Mouse (Mus musculus) spleen, adult 18-20 months (tissue): ENCODE data around the gene Sumo3.

ENCODE experiments used
- DNase-seq, 2 experiments: peaks; one replicate each; pipeline ENCODE4 v3.0.0; 2022; ENCODE audit warnings: mixed read lengths in 2 of 2

Sumo3 gene

GRCm38 (mm10) chr10:77589749-77590148 is 16.1 kb upstream of the Sumo3 start:
- no peak for DNase-seq

- peak; percentile 44 to 67 for DNase-seq
Measured at GRCm38 (mm10) chr10:77590812-77591211, 15.1 kb upstream of the Sumo3 start.

- DNase-seq = no peak
Measured at GRCm38 (mm10) chr10:77591546-77591945, 14.4 kb upstream of the Sumo3 start.

- no peak for DNase-seq
Measured at GRCm38 (mm10) chr10:77596060-77596459, 9.8 kb upstream of the Sumo3 start.

DNA sequence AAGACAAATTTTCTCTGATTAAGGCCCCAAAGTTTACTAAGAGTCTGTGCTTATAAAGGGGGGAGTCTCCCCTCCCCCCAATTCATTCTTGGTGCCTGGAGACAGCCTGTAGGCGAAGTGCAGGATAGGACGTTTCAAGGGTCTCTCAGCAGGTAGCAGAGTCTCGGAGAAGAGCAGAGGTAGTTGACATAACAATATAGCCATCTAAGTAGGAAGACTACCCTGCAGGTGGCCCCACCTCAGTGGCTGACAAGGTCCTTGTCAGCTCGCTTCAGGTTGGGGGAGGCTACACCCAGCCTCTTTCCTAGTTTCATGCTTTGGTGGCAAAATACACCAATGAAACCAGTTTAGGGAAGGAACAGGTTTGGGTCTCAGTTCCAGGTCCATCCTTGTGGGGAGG is 2.9 kb upstream of the Sumo3 start:
- no peak for DNase-seq

GRCm38 (mm10) chr10:77604111-77604510 is 1.8 kb upstream of the Sumo3 start:
- no peak for DNase-seq

GRCm38 (mm10) chr10:77604958-77605357 is 939 bp upstream of the Sumo3 start:
- DNase-seq = no peak

DNA sequence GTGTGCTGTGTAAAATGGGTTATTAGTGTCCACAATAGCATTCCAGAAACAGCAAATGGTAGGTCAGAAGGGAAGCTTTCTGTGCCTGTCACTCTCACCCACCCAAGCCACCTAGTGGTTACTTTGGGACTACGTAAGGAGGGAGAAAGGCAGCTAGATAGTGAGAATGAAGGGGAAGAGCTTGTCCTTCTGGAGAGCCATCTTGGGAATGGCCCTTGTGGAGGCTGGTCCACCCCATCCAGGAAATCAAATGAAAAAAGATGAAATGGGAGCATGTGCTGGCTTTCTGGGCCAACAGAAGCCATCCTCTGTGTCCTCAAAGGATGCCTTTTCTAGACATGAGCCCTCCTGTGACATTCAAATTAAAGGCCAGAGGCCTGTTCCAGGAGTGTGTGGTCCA is 529 bp upstream of the Sumo3 start:
- DNase-seq = peak in 1 of 2 experiments; percentile 36

DNA sequence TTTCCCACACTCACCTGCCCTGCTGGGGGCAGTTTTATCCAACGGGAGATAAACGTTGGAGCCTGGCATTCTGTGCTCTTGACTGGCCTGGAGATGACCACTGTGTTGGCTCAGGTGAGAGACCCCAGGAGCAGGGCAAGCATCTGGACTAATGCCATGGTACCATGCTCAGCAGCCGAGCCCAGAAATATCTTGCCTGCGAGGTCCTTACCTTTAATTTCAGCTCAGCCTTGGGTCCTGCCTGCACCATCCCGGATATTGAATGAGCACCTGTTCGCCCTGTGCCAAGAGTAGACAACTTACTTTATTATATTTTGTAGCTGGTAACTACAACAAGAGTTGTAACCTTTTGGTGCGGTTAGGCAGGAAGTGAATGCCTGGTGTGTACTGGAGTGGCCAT is 958 bp downstream of the Sumo3 start:
- peak in 1 of 2 experiments; percentile 23 for DNase-seq

DNA sequence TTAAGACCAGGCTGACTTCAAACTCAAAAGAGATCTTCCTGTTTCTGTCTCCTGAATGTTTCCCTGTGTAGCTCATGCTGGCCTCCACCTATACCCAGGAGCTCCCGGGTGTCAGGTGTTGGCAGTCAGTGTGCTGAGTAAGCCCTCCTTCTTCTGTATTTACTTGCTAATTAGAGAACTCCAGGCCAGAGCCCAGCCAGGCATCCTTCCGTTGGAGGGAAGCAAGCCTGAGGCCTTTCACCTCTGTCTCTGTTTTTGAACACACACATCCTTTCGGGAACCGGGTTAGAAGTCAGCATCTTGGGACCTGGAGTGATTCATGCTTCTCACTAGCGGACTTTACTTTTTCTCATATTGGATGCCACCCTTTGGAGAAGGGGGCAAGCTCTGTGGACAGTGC is 1.5 kb downstream of the Sumo3 start:
- no peak for DNase-seq

- no peak for DNase-seq
Measured at GRCm38 (mm10) chr10:77608589-77608988, 2.7 kb downstream of the Sumo3 start.

DNA sequence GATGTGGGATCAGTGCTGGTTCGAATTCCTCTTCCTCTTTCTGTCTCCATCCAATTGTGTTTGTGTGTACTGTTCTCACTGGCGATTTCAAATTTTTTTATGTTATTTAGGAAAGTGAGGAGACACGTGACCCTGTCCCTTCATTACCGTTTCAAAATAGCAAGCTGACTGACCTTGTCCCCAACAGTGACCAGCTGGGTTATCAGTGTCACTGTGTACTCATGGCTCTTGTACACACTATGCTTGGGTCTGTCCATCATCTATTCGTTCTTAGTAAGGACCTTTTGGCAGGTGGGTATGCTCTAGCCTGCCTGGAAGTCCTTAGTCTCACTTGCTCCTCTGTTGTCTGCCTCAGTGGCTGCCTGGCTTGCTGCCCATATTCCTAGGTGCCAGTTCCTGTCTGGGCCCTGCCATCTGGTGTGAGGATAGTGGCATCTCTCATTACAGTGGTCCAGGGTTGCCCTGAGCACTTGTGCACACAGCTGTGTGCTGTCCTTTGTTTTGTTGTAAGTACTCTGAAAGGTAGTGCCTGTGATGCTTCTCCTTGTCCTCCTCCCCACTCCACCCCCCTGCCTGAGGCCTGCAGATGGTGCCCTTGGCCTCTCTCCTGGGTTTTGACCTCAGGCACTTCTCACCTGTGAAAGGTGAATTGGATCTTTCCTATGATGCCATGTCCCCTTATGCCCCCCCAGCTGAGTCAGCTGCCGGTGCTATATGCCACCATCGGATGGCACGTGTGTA is 4.5 kb downstream of the Sumo3 start:
- DNase-seq = no peak

DNA sequence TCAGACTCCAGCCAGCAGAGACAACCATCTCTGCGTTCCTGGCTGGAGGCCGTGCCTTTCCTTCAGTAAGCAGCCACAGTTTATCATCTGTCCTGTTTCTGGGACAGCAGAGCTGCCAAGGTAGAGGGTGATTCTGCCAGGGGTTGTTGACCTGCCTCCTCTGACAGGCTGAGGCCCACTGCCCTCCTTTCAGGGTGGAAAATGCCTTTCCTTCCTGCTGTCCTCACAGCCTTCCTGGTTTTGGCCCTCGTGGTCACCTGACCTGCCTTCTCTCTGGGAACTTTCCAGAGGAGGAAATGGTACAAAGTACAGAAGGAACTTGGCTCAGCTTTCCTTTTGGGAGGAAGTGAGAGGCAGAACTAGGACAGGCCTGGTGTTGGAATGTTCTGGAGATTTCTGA is 7.5 kb downstream of the Sumo3 start:
- DNase-seq = no peak

DNA sequence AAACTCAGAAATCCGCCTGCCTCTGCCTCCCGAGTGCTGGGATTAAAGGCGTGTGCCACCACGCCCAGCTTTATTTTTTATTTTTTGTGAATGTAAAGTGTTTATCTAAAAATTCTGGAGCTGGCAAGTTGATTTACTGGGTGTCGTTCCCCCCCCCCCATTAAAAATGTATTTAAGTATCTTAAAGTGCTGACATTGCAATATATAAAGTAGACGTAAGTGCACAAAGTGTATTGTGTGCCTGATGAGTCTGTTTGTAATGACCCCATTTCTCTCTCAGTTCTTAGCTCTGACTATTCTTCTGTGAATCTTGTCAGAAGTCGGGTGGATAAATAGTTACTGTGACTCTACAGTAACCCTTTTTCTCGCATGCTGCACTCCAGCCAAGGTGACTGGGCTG is 9.8 kb downstream of the Sumo3 start:
- no peak for DNase-seq

- DNase-seq = no peak
Measured at GRCm38 (mm10) chr10:77616166-77616565, 10.3 kb downstream of the Sumo3 start.

DNA sequence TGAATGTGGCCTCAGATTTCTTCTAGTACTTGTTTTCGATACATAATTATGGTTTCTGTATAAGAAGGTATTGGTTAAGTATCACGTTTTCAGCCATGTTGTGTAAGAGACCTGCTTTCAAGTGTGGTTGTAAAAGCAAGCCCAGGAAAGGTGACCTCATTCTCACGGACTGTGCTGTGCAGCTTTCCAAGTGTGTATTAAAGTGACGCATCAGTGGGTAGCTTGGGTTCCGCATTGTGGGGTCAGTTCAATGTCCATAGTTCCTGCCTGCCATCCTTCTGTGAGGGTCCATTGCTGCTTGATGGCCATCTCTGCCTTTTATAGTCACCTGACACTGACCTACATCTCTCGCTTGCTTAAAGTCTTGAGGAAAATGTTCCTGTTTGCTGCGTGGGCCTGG is 11.0 kb downstream of the Sumo3 start:
- DNase-seq = no peak

GRCm38 (mm10) chr10:77621546-77621945 is 15.6 kb downstream of the Sumo3 start:
- DNase-seq = no peak

DNA sequence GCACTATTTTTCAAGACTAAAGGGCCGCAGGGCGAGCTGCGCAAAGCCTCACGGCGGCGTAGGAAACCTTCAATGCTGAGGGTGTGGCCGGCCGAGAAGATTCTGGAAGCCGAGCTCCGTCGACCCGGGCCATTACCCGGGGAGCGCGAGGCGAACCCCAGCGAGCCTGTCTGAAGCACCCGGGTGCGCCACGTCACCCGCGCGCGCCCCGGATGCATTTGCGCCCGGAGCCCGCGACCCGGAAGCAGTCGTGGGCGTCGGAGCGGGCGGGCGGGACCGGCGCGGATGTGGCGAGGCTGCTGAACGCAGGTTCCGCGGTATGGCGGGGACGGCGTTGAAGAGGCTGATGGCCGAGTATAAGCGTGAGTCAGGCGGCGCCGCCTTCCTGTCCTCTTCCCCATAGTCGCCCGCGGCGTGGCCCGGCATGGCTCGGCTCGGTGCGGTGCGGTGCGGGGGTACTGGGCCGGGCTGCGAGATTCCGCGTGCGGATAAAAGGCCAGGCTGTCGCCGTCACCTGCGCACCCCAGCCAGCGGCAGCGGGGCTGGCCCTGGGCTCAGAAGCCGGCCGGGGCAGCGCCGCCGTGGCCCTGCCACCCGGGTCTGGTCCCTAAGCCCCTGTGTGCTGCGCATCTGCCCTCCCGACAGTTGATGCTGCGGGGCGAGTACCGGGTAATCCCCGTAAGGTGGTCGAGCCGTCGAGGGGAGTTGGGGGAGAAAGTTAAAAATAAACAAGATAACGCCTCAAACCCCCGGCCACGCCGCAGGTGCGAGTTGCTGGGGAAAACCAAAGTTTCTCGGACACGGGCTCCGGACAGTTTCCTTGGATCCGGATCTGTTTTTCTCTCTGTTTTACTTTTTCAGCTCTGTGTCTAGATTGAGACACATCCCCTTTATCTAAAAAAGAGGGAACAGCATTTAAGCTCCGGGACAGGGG is 16.4 kb downstream of the Sumo3 start, which contains the start of gene Ube2g2:
Ube2g2 (plus strand) TSS at position 221 of the 934 bp plus-strand sequence.
- DNase-seq = peak; percentile 90 to 94

DNA sequence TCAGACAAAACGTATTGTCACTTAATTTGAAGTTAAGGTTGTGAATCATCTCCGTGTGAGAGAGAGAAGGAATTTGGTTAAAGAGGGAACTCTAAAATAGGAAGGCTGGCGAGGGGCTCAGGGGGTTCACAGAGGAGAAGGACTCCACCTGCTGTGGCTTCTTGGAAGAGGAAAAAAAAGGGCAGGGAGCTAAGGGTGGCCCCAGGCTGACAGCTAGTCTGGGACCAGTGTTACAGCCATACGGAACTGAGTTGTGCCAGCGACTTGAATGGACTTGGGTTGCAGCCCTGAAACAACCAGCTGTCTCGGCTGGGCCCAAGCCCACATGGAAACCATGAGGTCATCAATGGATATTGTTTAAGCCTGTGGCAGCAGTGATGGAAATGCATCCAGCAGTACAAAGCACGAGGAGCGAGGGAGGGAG is 17.2 kb downstream of the Sumo3 start:
- DNase-seq = no peak

- DNase-seq = no peak
Measured at GRCm38 (mm10) chr10:77623639-77624400, 17.9 kb downstream of the Sumo3 start.

GRCm38 (mm10) chr10:77624570-77624995 is 18.7 kb downstream of the Sumo3 start:
- no peak for DNase-seq

GRCm38 (mm10) chr10:77626036-77626435 is 20.1 kb downstream of the Sumo3 start:
- no peak for DNase-seq

GRCm38 (mm10) chr10:77626591-77626990 is 20.7 kb downstream of the Sumo3 start:
- no peak for DNase-seq
